Mouse (Mus musculus) liver, postnatal 0 days (tissue): ENCODE measurements around the gene Stk25. TPM values are rescaled to one million over a fixed set of nuclear protein-coding genes. Genes with fewer than 3 reads are reported as not detected.

Experiments
- ATAC-seq: fragments of 200-750 bp; cut with Nextera tagmentation; 2 replicates; pipeline ENCODE4 v1.8.0; 2017; ENCODE audit warnings: mild to moderate bottlenecking, moderate library complexity
- DNase-seq: peaks from one replicate; pipeline ENCODE4 v3.0.0-alpha.2; 2016
- H3K27ac ChIP-seq: fragments of 300-500 bp; sonication (generic); 2 replicates; pipeline ENCODE4 v1.5.1; 2014; ENCODE audit warnings: antibody characterized with exemption, moderate library complexity, mild to moderate bottlenecking, low read depth
- H3K27me3 ChIP-seq: fragments of 300-500 bp; sonication (generic); 2 replicates; pipeline ENCODE4 v1.6.1; 2014; ENCODE audit warnings: low read length, control low read depth, mixed read lengths; ENCODE audit not compliant: insufficient read depth
- H3K36me3 ChIP-seq: fragments of 300-500 bp; sonication (generic); replicated peaks from 2 replicates; pipeline ENCODE4 v1.6.1; 2014; ENCODE audit warnings: mild to moderate bottlenecking, control low read depth, low read length, moderate library complexity, mixed read lengths; ENCODE audit not compliant: insufficient read depth
- H3K4me1 ChIP-seq: fragments of 300-500 bp; sonication (generic); 2 replicates; pipeline ENCODE4 v1.6.1; 2014; ENCODE audit warnings: antibody characterized with exemption, mild to moderate bottlenecking, control low read depth; ENCODE audit not compliant: insufficient read depth
- H3K4me2 ChIP-seq: fragments of 300-500 bp; sonication (generic); 2 replicates; pipeline ENCODE4 v1.6.1; 2014; ENCODE audit warnings: low read depth, mild to moderate bottlenecking, low read length, moderate library complexity, mixed read lengths
- H3K4me3 ChIP-seq: fragments of 300-500 bp; sonication (generic); 2 replicates; pipeline ENCODE4 v1.5.1; 2014; ENCODE audit warnings: low read depth, low read length
- H3K9ac ChIP-seq: fragments of 300-500 bp; sonication (generic); replicated peaks from 2 replicates; pipeline ENCODE4 v1.6.1; 2014; ENCODE audit warnings: mild to moderate bottlenecking, moderate library complexity
- H3K9me3 ChIP-seq: fragments of 300-500 bp; sonication (generic); 2 replicates; pipeline ENCODE4 v1.6.1; 2016; ENCODE audit warnings: mild to moderate bottlenecking, control low read depth, low read length, mixed read lengths
- CTCF ChIP-seq: sonication (generic); IDR thresholded peaks from 2 replicates; pipeline ENCODE4 v1.5.1; 2016; ENCODE audit warnings: antibody characterized with exemption, low read depth
- EP300 ChIP-seq: IDR thresholded peaks from 2 replicates; pipeline ENCODE4 v1.6.1; 2016; ENCODE audit warnings: antibody characterized with exemption, low read depth, mild to moderate bottlenecking
- whole genome bisulfite sequencing: fragments of 180-500 bp; shearing (Covaris S2); extraction: QIAGEN DNeasy Blood & Tissue Kit; methylation state at CpG from one replicate; pipeline ENCODE4 v1.1.7; 2014; ENCODE audit not compliant: insufficient replicate concordance; 5-methylcytosine and 5-hydroxymethylcytosine counted together
- polyA plus RNA-seq: library from polyadenylated mRNA; unstranded; fragments of >200 nt; fragmentation: Nextera tagmentation; extraction: Ambion mirVana; gene quantifications from 2 replicates; pipeline ENCODE4 v1.2.1, GENCODE M21; 2015

Gene Stk25
- polyA plus RNA-seq, 1 experiment from 2014 or later: 41.3 TPM

DNA sequence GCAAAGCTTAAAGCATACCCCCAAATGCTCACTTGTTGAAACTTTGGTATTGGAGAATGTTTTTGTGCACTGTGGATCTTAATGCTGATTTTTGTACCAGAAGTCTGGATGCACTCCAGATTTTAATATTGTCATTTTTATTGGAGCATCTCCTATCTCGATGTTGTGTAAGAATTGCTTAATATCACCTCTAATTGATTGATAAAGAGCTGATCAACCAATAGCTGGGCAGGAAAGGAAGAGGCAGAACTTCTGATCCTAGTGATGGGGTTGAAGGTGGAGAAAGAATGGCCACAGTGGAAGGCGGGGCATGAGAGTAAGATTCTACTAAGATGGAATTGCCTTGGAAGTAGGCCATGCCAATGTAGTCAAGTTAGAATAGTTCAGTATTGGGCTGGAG lies 16.5 kb downstream of the Stk25 start:
- H3K27ac ChIP-seq: no peak overlapping the region
- WGBS: 84% methylated on average over 2 of the region's 2 CpGs
- no peaks in the 10 kb centered on the region for H3K9me3 ChIP-seq
- no peaks in the 10 kb centered on the region for H3K27me3 ChIP-seq
- no peak for DNase-seq
- no peak for ATAC-seq
- H3K36me3 ChIP-seq: no peaks in the 10 kb centered on the region
- H3K4me2 ChIP-seq: no peak overlapping the region
- H3K9ac ChIP-seq: no peak overlapping the region
- H3K4me3 ChIP-seq: no peak overlapping the region
- TF ChIP-seq EP300: no peak
- TF ChIP-seq CTCF: no peak
- no peaks in the 10 kb centered on the region for H3K4me1 ChIP-seq

DNA sequence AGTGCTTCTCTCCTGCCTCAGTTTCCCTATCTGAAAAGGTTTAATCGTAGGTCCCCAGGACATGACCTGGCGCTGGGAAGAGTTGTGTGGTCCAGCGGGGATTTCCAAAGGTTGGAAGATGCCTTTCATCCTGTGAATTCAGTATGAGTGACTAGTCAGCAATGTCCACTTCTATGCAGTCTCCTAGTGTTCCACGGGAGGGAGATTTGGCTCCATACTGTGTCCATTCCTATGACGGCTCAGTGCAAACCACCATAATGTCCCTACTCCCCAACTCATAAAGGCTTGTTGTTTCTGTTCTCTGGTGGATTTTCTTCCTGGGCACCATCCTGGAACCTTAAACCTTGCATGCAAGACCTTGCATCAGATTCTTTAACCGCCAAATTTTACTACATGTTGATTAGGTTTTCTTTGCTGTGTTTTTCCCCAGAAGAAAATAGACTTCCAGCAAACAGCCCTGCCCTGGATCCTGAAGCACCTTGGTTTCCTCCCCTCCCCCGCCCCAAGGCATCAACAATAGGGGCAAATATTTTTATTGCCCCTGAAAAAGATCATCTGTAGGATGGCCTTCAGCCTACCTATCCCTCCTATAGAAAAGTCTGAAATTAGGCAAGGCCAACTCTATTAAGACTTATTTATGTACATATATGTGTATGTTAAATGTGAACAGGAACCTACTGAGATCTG lies 22.1 kb downstream of the Stk25 start:
- 28% methylated on average over 7 of the region's 7 CpGs for WGBS
- Histone ChIP-seq H3K9me3 (no peaks in the 10 kb centered on the region), H3K9ac (peak overlapping the region; percentile 77), H3K36me3 (no peaks in the 10 kb centered on the region; the same call in 1 of the 2 replicates), H3K4me1 (peaks cover 29% of the 10 kb centered on the region), H3K4me3 (peak overlapping the region; percentile 89), H3K4me2 (peak overlapping the region; percentile 78), H3K27ac (peak overlapping the region; percentile 83), H3K27me3 (no peaks in the 10 kb centered on the region)
- no peak for TF ChIP-seq EP300
- peak; percentile 47 for TF ChIP-seq CTCF
- DNase-seq (no peak), ATAC-seq (peak; percentile 28)

DNA sequence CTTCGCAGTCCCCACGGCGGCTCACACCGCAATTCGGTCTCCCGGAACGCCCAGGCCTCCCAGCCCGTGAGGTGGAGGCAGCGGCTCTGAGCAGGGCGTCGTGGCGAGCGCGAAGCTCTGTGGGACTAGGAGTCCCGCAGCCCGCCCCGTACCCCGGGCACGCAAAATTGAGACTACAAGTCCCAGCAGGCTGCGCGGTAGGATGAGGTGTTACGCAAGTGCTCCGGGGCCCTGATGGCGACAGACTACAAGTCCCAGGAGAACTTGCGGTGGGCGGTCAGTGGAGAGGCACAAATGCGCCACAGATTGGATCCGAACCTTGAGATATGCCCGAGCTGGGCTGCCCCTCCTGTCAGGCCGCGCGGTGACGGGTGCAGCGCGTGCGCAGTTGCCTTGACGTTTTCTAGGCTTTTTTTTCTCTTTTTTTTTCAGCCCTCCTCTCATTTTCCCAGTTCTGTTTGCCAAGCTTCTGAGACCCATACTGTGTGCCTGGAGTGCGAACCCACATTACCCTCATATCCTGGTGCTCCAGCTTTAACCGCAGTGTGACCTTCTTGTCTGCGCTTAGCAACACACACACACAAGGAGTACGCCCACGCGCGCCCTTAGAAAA lies 22.8 kb downstream of the Stk25 start:
- H3K4me1 ChIP-seq: peaks cover 33% of the 10 kb centered on the region
- H3K27me3 ChIP-seq: no peaks in the 10 kb centered on the region
- H3K9me3 ChIP-seq: no peaks in the 10 kb centered on the region
- H3K27ac ChIP-seq: peak overlapping the region; percentile 95
- peak overlapping the region; percentile 89 for H3K4me3 ChIP-seq
- ATAC-seq (peak; percentile 96), DNase-seq (peak; percentile 98)
- TF ChIP-seq CTCF (no peak), EP300 (0 out of 2 replicates have a peak, but pooled peaks have one; percentile 16)
- H3K36me3 ChIP-seq: peaks cover 3% of the 10 kb centered on the region
- WGBS: 1% methylated on average over 44 of the region's 44 CpGs
- peak overlapping the region; percentile 92 for H3K9ac ChIP-seq
- H3K4me2 ChIP-seq: peak overlapping the region; percentile 78

- Histone ChIP-seq H3K4me1 (peaks cover 37% of the 10 kb centered on the region), H3K27ac (peak overlapping the region; percentile 95), H3K4me2 (peak overlapping the region; percentile 78), H3K27me3 (no peaks in the 10 kb centered on the region), H3K9me3 (no peaks in the 10 kb centered on the region), H3K9ac (peak overlapping the region; percentile 92), H3K4me3 (peak overlapping the region; percentile 89), H3K36me3 (peaks cover 8% of the 10 kb centered on the region)
- no peak for TF ChIP-seq EP300
- TF ChIP-seq CTCF: no peak
- ATAC-seq: peak; percentile 40
- under 1% methylated on average over 52 of the region's 58 CpGs for WGBS
- peak; percentile 76 for DNase-seq
Measured at GRCm38 (mm10) chr1:93635091-93635579, 23.3 kb downstream of the Stk25 start.

DNA sequence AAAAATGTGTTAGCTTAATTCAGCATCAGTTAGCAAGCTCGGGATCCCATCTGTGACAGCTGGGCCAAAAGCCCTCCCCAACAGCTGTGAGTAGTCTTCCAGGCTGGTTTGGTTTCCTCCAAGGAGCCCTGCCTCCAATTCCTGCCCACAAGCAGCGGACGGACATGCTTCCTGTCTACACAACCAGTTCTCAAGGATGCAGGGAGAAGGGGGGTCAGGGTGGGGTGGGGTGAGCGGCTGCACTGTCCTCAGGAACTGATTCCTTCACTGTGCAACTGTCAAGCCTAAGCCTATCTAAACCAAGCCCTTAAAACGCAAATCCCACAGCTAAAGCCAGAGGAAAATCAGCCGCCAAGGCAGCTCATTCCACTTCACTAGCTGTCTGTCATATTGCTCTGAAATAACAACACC lies 24.0 kb downstream of the Stk25 start:
- H3K4me3 ChIP-seq: peak overlapping the region; percentile 89
- TF ChIP-seq CTCF: no peak
- no peak for TF ChIP-seq EP300
- peak overlapping the region; percentile 92 for H3K9ac ChIP-seq
- ATAC-seq (no peak), DNase-seq (peak; percentile 50)
- peaks cover 8% of the 10 kb centered on the region for H3K36me3 ChIP-seq
- H3K27me3 ChIP-seq: no peaks in the 10 kb centered on the region
- peak overlapping the region; percentile 78 for H3K4me2 ChIP-seq
- H3K9me3 ChIP-seq: no peaks in the 10 kb centered on the region
- peak overlapping the region; percentile 95 for H3K27ac ChIP-seq
- H3K4me1 ChIP-seq: peaks cover 37% of the 10 kb centered on the region
- WGBS: 6% methylated on average over 6 of the region's 6 CpGs

GRCm38 (mm10) chr1:93632723-93633122 lies 25.7 kb downstream of the Stk25 start:
- H3K27me3 ChIP-seq: no peaks in the 10 kb centered on the region
- no peak overlapping the region for H3K4me3 ChIP-seq
- H3K4me1 ChIP-seq: peaks cover 37% of the 10 kb centered on the region
- no peak for ATAC-seq
- H3K36me3 ChIP-seq: peaks cover 18% of the 10 kb centered on the region
- DNase-seq: no peak
- 58% methylated on average over 3 of the region's 3 CpGs for WGBS
- 0 out of 2 replicates have a peak overlapping the region, but pooled peaks have one; percentile 16 for H3K27ac ChIP-seq
- TF ChIP-seq CTCF: no peak
- TF ChIP-seq EP300: peak; percentile 54; the same call in 1 of the 2 replicates
- no peaks in the 10 kb centered on the region for H3K9me3 ChIP-seq
- H3K9ac ChIP-seq: peak overlapping the region; percentile 2; the same call in 1 of the 2 replicates
- H3K4me2 ChIP-seq: peak overlapping the region; percentile 78
